Mouse (Mus musculus) brown adipose tissue, adult 24 weeks (tissue): ENCODE measurements around the gene Chn2. TPM values are rescaled to one million over a fixed set of nuclear protein-coding genes. Genes with fewer than 3 reads are reported as not detected.

Source experiments
- H3K27ac ChIP-seq: fragments of 200-500 bp; replicated peaks from 2 replicates; pipeline ENCODE4 v1.5.1; 2012; ENCODE audit warnings: low read depth, mild to moderate bottlenecking, low read length
- H3K4me1 ChIP-seq: fragments of 200-500 bp; 2 replicates; pipeline ENCODE4 v1.6.1; 2012; ENCODE audit warnings: low read length, mixed read lengths; ENCODE audit not compliant: control insufficient read depth, insufficient read depth, insufficient read length
- H3K4me3 ChIP-seq: fragments of 200-500 bp; 2 replicates; pipeline ENCODE4 v1.5.1; 2012; ENCODE audit warnings: low read depth, mild to moderate bottlenecking, low read length, moderate library complexity; ENCODE audit not compliant: insufficient read depth
- polyA plus RNA-seq: library from polyadenylated mRNA; stranded (reverse); fragments of >200 nt; gene quantifications from 2 replicates; pipeline ENCODE4 v1.2.4, GENCODE M21; 2012; ENCODE audit not compliant: missing spikeins, insufficient read depth, insufficient read length

Gene Chn2
- polyA plus RNA-seq, 1 experiment, result 2.5 TPM

DNA sequence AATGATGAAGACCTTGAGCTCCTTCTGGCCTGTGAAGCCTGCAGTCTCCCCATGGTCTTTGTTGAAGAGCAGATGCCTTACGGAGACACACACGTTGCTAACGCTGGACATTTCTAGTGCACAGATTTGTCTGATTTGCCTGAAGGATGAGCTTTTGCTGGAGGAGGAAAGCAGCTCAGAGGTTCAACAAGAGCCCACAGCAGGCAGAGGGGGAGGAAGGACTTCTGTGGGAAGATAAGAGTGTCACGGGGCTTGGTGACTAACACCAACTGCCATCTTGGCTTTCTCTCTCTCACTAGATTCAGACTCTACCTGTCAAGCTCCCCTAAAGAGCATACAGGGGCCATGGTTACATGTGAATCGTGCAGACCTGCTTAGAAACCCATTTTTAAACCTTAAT is 37.3 kb downstream of the Chn2 start:
- no peak overlapping the region for H3K27ac ChIP-seq
- H3K4me1 ChIP-seq, result peaks cover 7% of the 10 kb centered on the region; the same call in 1 of the 2 replicates
- no peak overlapping the region for H3K4me3 ChIP-seq

GRCm38 (mm10) chr6:54078269-54078668 is 38.9 kb downstream of the Chn2 start:
- H3K4me1 ChIP-seq, result peaks cover 14% of the 10 kb centered on the region
- H3K27ac ChIP-seq, result no peak overlapping the region
- no peak overlapping the region for H3K4me3 ChIP-seq

- peaks cover 23% of the 10 kb centered on the region for H3K4me1 ChIP-seq
- no peak overlapping the region for H3K27ac ChIP-seq
- H3K4me3 ChIP-seq, result no peak overlapping the region
These were observed 40.5 kb downstream of the Chn2 start for GRCm38 (mm10) chr6:54079881-54080280.

DNA sequence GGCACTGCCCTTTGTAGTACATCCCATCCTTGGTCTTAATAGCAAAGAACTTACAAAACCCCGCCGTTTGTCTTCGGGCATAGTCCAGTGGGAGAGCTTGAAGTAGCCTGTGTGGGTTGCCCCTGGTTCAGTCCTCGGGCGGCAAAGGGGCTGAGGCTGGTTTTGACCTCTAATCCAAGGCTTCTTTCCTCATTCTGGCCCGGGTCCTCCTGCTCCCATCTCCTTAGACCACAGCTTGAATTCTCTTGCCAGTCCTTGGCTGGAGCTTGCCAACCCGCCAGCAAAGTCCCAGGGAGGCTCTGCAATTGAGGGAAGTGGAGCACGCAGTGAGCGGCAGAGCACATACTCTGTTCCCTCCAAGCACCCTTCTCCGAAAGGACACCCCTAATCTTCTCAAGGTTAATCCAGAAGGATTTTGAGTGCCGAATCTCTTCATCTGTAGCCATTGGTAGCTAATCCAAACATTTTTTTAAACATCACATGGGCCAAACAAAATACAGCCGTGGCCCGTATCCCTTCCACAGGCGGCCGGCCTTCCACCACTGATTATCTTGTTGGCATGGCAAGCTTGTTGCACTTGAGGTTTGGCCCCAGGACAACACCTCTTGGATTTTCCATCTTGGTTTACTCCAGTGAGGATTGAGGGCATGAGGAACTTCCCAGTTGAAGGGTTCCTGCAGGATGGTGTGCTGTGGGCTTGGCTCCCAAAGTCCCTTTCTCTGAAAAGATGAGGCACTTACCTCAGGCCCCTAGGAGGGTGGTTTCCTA is 41.3 kb downstream of the Chn2 start:
- H3K4me1 ChIP-seq, result peaks cover 31% of the 10 kb centered on the region
- H3K27ac ChIP-seq, result no peak overlapping the region
- H3K4me3 ChIP-seq, result no peak overlapping the region

- H3K27ac ChIP-seq, result peak overlapping the region; percentile 32
- H3K4me3 ChIP-seq, result no peak overlapping the region
- H3K4me1 ChIP-seq, result peaks cover 34% of the 10 kb centered on the region
These were observed 43.2 kb downstream of the Chn2 start for GRCm38 (mm10) chr6:54082576-54082975.

GRCm38 (mm10) chr6:54084046-54084445 is 44.7 kb downstream of the Chn2 start:
- Histone ChIP-seq H3K4me3 (no peak overlapping the region), H3K27ac (peak overlapping the region; percentile 72), H3K4me1 (peaks cover 34% of the 10 kb centered on the region)

- Histone ChIP-seq H3K27ac (peak overlapping the region; percentile 72), H3K4me3 (no peak overlapping the region), H3K4me1 (peaks cover 34% of the 10 kb centered on the region)
These were observed 45.7 kb downstream of the Chn2 start for GRCm38 (mm10) chr6:54085009-54085408.

GRCm38 (mm10) chr6:54088168-54088567 is 48.8 kb downstream of the Chn2 start:
- Histone ChIP-seq H3K4me3 (no peak overlapping the region), H3K27ac (no peak overlapping the region), H3K4me1 (peaks cover 20% of the 10 kb centered on the region)

DNA sequence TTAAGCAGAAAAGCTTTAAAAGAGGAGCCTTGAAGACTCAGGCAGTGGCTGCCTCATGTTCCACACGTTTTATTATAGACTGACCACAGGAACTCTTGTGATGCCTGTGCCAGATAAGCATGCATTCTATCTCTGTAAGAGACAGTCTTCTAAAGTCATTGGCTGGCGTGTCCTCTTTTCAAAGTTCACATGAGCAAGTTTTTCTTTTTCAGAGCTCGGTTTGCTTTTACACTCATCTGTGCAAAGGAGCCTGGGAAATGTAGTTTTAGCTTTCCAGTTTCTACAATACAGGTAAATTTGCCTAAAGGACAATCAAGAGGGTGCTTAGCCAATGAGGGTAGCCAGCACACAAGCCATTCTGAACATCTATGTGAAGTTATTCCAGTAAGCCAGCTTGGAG is 51.5 kb downstream of the Chn2 start:
- Histone ChIP-seq H3K4me3 (no peak overlapping the region), H3K4me1 (peaks cover 2% of the 10 kb centered on the region; the same call in 1 of the 2 replicates), H3K27ac (no peak overlapping the region)

GRCm38 (mm10) chr6:54092920-54093319 is 53.6 kb downstream of the Chn2 start:
- Histone ChIP-seq H3K4me1 (no peaks in the 10 kb centered on the region), H3K27ac (no peak overlapping the region), H3K4me3 (no peak overlapping the region)

DNA sequence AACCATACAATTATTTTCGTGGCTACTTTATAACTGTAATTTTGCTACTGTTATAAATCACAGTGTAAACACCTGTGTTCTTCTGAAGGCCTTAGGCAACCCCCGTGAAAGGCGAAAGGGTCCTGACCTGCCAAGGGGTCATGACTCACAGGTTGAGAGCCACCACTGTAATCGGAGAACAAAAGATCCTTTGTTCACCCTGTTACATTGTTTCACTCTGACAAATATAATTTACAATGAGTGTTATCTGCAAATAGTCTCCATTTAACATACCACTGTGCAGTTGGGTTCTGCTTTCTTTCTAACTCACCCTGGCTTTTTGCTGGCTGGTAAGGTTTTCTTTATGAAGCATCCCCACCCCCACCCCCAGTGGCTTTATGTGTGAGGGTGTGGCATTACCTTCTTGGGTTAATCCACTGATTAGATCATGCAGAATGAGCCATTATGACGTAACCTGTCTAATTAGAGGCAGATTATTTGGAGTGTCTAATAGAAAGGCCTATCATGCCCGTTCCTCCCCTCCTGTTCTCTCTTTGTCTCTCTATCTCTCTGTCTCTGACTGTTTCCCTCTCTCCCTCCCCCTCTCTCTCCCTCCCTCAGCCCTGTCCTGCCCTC is 56.9 kb downstream of the Chn2 start:
- no peaks in the 10 kb centered on the region for H3K4me1 ChIP-seq
- H3K27ac ChIP-seq, result no peak overlapping the region

GRCm38 (mm10) chr6:54096836-54097235 is 57.5 kb downstream of the Chn2 start:
- Histone ChIP-seq H3K4me1 (no peaks in the 10 kb centered on the region), H3K4me3 (no peak overlapping the region), H3K27ac (no peak overlapping the region)

More for the DNA sequence above, 56.9 kb downstream of the Chn2 start:
- no peak overlapping the region for H3K4me3 ChIP-seq

DNA sequence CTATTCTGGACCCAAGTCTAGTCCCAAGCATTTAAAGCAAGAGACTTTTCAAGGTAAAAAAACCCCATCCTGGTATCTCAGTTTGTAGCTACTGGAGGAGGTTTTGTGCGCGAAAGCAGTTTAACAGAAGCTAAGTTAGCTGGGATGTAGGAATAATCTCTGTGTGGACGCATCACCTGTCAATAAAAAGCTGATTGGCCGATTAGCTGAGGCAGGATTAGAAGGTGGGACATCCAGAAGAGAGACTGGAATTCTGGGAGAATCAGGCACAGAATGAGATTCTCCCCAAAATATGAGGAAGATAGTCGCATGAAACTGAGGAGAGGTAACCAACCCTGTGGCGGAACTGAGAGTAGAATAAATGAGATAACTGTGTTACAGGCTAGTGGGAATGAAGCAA is 59.0 kb downstream of the Chn2 start:
- no peak overlapping the region for H3K27ac ChIP-seq
- peaks cover 6% of the 10 kb centered on the region for H3K4me1 ChIP-seq
- H3K4me3 ChIP-seq, result no peak overlapping the region

DNA sequence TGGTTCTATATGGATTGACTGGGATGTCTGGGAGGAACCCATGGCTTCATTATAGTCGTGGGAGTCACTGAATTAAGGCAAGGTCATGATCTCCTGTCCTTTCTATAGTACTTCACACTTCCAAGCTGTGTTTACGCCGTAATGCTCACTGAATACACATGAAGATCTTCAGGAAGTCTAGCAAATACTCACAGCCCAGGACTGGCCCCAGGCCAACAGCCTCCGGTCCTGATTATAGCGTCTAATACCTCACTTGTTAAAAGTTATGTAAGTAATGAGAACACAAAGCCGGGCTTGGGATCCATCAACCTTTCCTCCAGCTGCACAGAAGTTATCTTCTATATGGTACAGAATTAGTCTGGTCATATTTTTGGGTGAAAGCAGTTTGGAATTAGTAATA is 60.3 kb downstream of the Chn2 start:
- H3K4me3 ChIP-seq, result no peak overlapping the region
- peaks cover 10% of the 10 kb centered on the region for H3K4me1 ChIP-seq
- H3K27ac ChIP-seq, result no peak overlapping the region

GRCm38 (mm10) chr6:54102210-54102609 is 62.9 kb downstream of the Chn2 start:
- Histone ChIP-seq H3K4me1 (peaks cover 10% of the 10 kb centered on the region), H3K4me3 (no peak overlapping the region), H3K27ac (no peak overlapping the region)
